Mouse (Mus musculus): ENCODE results near the gene Aatk.

The Aatk gene

DNA sequence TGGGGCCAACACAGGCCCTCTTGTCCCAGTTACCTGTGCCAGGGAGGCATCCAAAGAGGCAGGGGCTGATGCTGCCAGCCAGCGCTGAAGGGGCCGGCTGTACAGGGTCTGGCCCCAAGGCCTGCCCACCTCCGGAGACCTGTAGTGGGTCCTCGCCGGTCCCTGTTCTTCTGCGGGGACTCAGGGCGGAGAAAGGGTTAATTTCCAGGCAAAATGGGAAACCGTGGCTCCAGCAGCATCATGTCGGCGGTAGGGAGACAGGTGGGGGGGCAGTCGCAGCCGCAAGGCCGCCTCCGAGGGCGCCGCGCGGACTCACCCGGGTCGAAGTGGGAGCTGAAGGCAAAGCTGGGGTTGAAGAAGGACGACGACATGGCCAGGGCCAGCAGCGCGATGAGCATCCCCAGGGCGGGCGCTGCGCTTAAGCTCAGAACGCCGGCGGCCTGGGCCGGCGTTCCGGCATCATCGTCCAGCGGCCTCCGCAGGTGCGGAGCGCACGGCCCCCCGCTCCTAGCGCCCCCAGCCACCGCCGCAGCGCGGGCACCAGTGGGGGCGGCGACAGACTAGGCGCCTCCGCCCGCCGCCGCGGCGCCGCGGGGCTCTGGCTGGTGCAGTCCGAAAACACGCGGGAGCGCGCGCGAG lies at the start of gene Aatk:
Gene Aatk, minus strand, starts transcription at position 615 of the 639 bp plus-strand sequence.
- peak in 1 of 2 experiments; percentile 38 for DNase-seq (ENCODE audit: low spot score in 2 of 2)

DNA sequence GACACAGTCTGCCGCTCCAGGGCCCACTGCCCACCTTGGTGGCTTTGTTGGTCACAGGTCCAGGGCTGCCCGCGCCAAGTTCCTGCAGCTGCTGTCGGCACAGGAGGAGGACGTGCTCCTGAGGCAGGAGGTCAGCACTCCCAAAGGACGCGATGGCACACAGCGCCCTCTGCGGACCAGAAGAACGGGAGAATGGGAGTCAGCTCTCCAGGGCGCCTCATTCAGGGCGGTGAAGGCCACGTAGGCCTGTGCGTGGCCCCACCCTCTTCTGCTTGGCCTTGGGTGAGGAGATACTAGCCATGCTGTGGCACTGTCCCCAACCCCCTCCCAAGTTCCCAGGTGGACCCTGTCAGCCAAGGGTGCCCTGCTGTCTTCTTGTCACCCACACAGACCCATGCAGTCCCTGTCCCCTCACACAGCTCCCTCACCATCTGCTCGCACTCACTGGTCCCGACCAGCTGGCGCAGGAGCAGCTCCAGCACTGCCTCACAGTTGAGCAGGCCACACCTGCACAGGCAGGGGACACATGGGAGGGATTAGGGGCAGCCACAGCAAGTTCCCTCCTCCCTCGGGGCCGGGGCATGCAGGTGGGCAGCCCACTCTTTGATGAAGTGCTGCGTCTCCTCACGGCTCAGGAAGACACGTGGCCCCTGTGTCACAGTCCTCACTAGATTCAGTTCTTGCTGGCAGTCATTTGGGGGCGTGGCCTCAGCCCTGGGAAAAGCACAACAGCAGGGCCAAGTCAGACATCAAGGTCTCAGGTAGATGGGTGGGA lies 46.0 kb upstream of the Aatk start:
- no peak for DNase-seq (ENCODE audit: low spot score in 2 of 2)

DNA sequence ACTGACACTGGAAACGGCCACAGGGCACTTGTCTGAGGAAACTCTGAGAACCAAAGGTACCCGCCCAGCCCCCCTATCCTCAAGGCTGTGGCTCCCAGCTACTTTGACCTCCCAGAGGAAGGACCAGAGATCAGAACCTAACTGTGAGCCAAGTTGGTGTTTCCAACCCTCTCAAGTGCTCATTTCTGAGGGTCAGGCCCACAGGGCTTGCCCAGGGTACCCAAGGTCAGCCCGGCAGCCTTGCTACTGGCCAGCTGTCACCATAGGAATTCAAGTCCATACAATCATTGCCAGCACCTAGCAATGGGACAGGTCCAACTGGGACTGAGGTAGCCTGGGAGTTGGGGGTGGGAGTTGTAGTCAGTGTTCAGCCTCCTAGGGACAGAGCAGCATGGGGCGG lies 43.7 kb upstream of the Aatk start:
- no peak for DNase-seq (ENCODE audit: low spot score in 2 of 2)

DNA sequence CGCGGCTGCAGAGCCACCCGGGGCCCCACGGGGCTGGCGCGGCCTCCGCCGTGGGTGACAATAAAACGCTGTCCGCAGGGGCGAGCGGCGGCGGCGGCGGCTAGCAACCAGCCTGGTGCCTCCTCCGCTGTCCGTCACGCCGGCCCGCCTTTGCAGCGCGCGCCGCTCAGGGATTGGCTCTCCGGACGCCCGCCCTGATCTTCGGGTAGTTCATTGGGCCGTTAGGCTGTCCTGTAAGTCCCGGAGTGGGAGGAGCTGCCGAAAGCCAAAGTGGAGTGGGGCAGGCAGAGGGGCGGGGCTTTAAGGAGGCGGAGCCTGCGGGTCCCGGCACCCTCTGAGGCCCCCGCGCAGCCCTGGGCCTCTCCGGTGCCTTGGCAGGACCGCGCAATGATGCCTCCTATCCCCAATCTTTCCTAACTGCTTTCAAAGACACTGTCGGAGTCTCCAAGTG lies 39.8 kb upstream of the Aatk start, which contains the start of gene Cep131:
Gene Cep131, minus strand, starts transcription at position 126 of the 451 bp plus-strand sequence.
- peak; percentile 95 to 98 for DNase-seq (ENCODE audit: low spot score in 2 of 2)

DNA sequence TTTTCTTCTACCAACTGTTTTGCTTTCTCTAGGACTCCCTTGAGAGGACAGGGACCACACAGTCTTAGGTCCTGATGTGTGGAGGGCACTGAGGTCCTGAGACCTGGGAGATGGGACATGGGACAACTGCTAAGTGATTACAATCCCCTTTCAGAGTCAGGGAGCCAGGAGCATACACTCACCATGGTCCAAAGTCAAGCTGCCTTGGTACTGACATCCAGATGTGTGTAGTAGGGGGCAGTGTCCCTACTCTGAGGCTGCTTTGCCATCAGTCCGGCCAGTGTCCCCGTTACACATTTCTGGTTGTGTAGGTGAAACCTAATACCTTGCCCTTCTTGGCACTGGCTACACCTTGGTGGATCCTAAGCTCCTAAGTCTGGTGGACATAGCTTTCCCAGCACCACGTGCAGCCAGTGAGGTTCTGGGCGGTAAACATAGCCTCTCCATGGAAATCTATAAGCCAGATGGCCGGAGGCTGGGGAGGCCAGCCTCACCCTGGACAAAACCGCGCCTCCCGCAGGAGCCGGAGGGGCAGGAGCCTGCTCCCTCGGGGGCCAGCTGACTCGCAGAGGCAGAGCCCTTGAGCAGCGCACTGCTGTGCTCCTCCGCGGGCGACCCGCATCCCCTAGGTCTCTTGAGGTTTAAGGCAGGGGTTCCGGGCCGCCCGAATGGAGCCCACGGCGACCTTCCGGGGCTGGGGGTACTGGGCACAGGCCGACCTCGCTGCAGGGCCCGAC lies 39.1 kb upstream of the Aatk start:
- DNase-seq (ENCODE audit: low spot score in 2 of 2), result peak in 1 of 2 experiments; percentile 24

GRCm38 (mm10) chr11:120080282-120080681 lies 33.3 kb upstream of the Aatk start:
- DNase-seq (ENCODE audit: low spot score in 2 of 2), result no peak

- no peak for DNase-seq (ENCODE audit: low spot score in 2 of 2)
Measured at GRCm38 (mm10) chr11:120076191-120076590, 29.2 kb upstream of the Aatk start.

GRCm38 (mm10) chr11:120072986-120073647 lies 26.1 kb upstream of the Aatk start:
- DNase-seq (ENCODE audit: low spot score in 2 of 2), result no peak

DNA sequence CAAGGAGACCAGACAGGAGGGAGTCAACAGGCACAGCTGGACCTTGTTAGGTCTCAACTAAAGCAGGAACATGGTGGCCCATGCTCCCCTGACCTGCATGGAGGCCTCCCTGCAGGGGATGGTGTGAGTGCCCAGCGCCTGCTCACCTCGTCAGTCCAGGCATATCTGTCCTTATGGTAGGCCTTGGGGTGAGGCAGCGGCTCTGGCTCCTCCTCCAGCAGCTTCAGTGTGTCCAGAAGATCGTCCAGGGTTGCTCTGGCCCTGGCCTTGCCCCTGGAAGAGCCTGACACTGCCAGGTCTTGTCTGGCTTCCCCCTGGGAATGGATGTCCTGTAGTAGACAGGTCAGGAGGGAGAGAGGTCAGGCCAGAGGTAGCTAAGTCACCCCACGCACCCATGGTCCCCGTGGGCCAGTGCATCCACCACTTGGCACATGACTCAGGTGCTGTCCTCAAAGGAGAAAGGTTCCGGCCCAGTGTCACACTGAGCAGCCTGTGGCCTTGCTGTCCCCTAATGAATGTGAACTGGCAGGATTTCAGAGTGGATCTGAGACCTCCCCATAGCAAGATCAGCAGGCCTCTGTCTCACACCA lies 24.9 kb upstream of the Aatk start:
- DNase-seq (ENCODE audit: low spot score in 2 of 2), result no peak

DNA sequence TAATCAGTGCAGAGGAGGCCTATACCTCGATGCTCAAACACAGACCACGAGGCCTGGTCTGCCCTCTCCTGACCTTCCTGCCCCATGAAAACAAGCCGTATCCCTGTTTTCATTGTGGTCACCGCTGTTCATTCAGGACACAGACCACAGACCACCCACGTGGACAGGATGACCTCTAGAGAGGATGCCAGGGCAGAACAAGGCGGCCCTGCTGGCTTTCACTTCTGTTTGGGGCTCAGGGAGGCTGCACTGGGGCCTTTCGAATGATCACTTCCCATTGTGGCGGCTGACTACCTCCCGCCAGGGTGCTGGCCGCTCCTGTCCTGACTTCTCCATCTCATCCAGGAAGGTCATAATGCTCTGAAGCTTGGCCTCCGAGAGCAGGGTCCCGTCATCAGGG lies 24.1 kb upstream of the Aatk start:
- no peak for DNase-seq (ENCODE audit: low spot score in 2 of 2)

GRCm38 (mm10) chr11:120070286-120070930 lies 23.4 kb upstream of the Aatk start:
- DNase-seq (ENCODE audit: low spot score in 2 of 2), result no peak

- no peak for DNase-seq (ENCODE audit: low spot score in 2 of 2)
Measured at GRCm38 (mm10) chr11:120069261-120069660, 22.3 kb upstream of the Aatk start.

DNA sequence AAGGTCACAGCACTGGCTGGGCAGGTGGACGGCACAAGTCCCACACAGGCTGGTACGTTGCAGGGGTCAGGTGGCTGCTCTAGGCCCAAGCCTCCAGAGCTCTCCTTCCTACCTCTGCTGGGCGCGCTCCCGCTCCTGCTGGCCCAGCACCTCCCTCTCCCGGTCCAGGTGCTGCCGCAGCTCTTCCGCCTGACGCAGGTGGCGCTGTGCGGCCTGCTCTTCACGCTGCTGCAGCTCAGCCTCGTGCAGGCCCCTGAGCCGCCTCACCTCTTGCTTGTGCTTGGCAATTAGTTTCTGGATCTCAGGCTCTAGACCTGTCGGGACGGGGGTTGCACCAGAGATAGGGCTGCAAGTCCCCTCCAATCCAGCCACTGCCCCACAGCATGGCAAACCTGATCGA lies 20.9 kb upstream of the Aatk start:
- DNase-seq (ENCODE audit: low spot score in 2 of 2), result no peak

GRCm38 (mm10) chr11:120065291-120065690 lies 18.3 kb upstream of the Aatk start:
- DNase-seq (ENCODE audit: low spot score in 2 of 2), result peak; percentile 40 to 46

GRCm38 (mm10) chr11:120064668-120065040 lies 17.7 kb upstream of the Aatk start:
- no peak for DNase-seq (ENCODE audit: low spot score in 2 of 2)

- DNase-seq (ENCODE audit: low spot score in 2 of 2), result no peak
Measured at GRCm38 (mm10) chr11:120064006-120064667, 17.2 kb upstream of the Aatk start.

DNA sequence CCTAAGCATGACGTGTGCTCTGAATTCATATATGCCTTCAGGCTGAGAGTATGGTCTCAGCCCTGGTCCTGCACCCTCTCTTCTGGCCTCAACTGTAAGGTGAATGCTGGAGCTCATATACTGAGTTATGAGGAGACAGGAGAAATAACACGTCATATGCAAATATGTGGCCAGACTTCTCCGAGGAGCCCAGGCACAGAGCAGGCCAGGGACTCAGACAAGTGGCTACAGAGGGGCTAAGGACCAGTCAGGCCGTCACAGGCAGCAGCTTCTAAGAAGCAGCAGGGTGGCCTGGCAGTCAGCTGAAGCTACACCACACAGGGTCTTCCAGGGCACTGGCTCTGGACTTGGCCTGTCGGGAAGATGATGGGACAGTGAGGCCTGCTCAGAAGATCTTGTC lies 16.4 kb upstream of the Aatk start:
- DNase-seq (ENCODE audit: low spot score in 2 of 2), result no peak

DNA sequence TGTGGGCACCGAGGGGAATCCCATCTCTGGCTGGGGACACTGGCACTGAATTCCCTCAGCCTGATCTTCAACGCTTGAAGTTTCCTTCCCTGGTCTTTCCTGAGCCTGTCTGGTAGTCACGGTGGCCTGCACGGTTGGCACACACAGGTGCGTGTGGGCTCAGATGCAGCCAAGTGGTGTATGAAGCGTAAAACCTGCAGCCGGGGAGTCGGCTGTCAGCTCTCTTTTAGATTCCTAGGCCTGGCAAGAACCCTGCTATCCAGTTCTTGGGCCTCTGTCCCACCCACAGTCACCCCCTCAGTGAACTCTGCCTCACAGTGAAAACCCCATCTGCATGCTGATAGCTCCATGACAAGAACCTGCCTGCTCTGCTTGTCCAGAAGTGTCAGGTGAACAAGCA lies 13.7 kb upstream of the Aatk start:
- no peak for DNase-seq (ENCODE audit: low spot score in 2 of 2)

DNA sequence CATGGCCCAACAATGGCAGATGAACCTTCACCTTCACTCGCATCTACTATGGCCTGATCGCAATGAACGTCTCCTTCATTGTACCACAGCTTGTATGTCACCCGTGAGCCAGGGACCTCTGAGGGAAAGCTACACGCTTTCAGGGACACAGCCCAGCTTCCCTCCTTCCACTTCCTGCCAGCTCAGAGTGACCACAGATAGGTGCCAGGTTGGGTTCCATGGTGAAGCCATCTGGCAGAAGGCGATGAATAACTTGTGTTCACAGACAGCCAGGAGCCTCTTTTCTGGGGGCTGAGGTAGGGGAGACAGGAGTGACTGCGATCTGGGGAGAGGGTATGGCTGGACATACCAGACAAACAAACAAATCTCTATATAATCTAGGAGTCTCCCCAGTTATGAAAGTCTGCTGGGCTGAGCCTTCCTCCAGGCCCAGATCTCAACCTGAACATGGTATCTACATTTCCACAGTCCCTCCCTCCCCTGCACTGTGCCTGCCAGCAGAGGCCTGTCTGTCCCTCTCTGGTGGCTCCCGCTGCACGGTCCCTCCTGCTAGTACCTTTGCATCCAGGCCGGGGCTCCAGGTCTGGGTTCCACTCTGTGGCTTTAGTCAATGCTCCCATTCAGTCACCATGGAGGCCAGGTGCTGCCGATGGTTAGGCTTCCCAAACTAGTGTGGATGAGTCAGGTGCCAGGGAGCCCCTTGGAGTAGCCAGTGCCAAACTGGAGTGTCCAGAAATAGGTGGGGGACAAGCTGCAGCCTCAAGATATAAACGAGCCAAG lies 9.2 kb upstream of the Aatk start:
- DNase-seq (ENCODE audit: low spot score in 2 of 2), result no peak

GRCm38 (mm10) chr11:120053846-120054245 lies 6.9 kb upstream of the Aatk start:
- DNase-seq (ENCODE audit: low spot score in 2 of 2), result no peak
